Mouse (Mus musculus) erythroblast, embryonic 14.5 days (primary cell): Measurements from ENCODE around the gene Tenm3. TPM values are rescaled to one million over a fixed set of nuclear protein-coding genes. Genes with fewer than 3 reads are reported as not detected.
A peak's percentile ranks its signal among the peaks of the same experiment; 100 is the strongest.

Source experiments
- H3K27me3 ChIP-seq: 2 replicates; pipeline ENCODE4 v1.6.1; 2012; ENCODE audit warnings: inconsistent platforms; ENCODE audit not compliant: control insufficient read depth
- H3K36me3 ChIP-seq: 2 replicates; pipeline ENCODE4 v1.6.1; 2012; ENCODE audit warnings: mild to moderate bottlenecking, inconsistent platforms; ENCODE audit not compliant: control insufficient read depth
- H3K4me1 ChIP-seq: 2 replicates; pipeline ENCODE4 v1.6.1; 2012; ENCODE audit warnings: inconsistent platforms; ENCODE audit not compliant: control insufficient read depth
- H3K4me3 ChIP-seq: replicated peaks from 2 replicates; pipeline ENCODE3; 2012; ENCODE audit warnings: moderate library complexity, mild to moderate bottlenecking, inconsistent platforms
- H3K9me3 ChIP-seq: 2 replicates; pipeline ENCODE4 v1.6.1; 2012; ENCODE audit warnings: low read length, inconsistent platforms, mixed read lengths; ENCODE audit not compliant: control insufficient read depth
- GATA1 ChIP-seq: IDR thresholded peaks from 2 replicates; pipeline ENCODE4 v1.6.1; 2012; ENCODE audit warnings: low read length, inconsistent platforms, mixed read lengths
- TAL1 ChIP-seq: IDR thresholded peaks from 3 replicates; pipeline ENCODE4 v1.6.1; 2012; ENCODE audit warnings: low read length, inconsistent platforms, mixed read lengths
- polyA plus RNA-seq: library from polyadenylated mRNA; stranded (reverse); fragments of >175 nt; gene quantifications from 2 replicates; pipeline ENCODE4 v1.2.3, GENCODE M21; 2012

The Tenm3 gene
- polyA plus RNA-seq, 1 experiment: under 0.01 TPM

DNA sequence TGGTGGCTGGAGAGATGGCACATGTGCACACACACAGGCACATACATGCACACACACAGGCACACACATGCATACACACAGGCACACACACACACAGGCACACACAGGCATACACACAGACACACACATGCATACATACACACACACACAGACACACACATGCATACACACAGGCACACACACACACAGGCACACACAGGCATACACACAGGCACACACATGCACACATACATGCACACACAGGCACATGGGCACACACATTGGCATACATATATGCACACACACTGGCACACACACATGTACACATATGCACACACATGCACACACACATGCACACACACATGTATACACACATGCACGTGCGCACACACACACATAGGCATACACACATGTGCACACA, 271.4 kb downstream of the Tenm3 start:
- Histone ChIP-seq H3K9me3 (peaks cover 6% of the 10 kb centered on the region; the same call in 1 of the 2 replicates), H3K4me1 (no peaks in the 10 kb centered on the region), H3K4me3 (no peak overlapping the region), H3K27me3 (no peaks in the 10 kb centered on the region), H3K36me3 (no peaks in the 10 kb centered on the region)
- TF ChIP-seq TAL1 (no peak), GATA1 (no peak)

DNA sequence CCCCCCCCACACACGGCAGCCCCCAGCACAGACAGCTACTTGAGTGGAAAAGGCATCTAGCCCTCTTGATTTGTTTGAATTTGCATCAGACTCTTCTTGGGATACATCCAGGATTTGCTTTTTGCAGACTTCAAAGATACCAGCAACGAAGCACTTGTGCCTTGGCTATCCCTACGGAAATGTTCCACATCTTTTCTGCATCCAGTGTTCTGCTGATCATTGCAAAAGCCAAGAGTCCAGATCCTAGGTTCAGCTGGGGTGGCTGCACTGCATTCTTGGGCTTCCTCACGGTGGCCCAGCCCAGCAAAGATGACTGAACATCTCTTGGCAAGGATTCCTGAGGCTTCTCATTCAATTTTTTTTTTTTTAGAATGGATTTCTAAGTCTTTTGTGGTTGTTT, 275.1 kb downstream of the Tenm3 start:
- no peaks in the 10 kb centered on the region for H3K36me3 ChIP-seq
- TF ChIP-seq TAL1 (no peak), GATA1 (no peak)

DNA sequence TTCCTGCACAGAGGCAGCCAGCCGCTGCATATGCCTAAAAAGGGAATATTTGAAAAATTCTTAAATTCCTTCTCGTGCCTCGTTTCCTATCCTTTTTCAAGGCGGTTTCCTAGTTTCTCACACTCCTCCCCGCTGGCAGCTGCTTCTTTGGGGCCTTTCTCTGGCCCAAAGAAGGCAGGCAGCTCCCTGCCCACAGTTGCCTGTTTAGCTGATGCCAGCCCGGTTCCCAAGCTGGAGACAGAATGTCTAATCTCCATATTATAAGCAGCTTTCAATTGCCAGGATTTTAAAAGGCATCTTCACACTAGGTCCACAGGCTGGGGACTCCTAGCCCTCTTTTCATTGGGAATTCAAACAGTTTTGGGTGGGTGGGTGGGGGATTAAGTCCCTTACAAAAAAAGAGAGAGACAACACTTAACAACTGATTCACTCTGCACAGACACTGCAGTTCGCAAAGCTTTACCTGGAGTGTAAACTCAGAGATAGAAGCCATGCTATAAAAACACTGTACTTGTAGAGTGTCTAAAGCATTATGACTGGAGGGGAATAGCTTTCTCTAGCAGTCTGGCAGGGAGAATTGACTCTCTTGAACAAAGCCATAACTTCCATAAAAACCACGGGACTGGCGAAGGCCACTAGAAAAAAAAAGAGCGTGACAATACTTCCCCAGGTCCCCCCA, 275.7 kb downstream of the Tenm3 start:
- Histone ChIP-seq H3K27me3 (no peaks in the 10 kb centered on the region), H3K9me3 (peaks cover 9% of the 10 kb centered on the region), H3K36me3 (no peaks in the 10 kb centered on the region), H3K4me1 (no peaks in the 10 kb centered on the region), H3K4me3 (no peak overlapping the region)
- no peak for TF ChIP-seq GATA1
- TF ChIP-seq TAL1: no peak

More for the DNA sequence above, 275.1 kb downstream of the Tenm3 start:
- Histone ChIP-seq H3K4me1 (no peaks in the 10 kb centered on the region), H3K9me3 (peaks cover 9% of the 10 kb centered on the region), H3K4me3 (no peak overlapping the region), H3K27me3 (no peaks in the 10 kb centered on the region)

DNA sequence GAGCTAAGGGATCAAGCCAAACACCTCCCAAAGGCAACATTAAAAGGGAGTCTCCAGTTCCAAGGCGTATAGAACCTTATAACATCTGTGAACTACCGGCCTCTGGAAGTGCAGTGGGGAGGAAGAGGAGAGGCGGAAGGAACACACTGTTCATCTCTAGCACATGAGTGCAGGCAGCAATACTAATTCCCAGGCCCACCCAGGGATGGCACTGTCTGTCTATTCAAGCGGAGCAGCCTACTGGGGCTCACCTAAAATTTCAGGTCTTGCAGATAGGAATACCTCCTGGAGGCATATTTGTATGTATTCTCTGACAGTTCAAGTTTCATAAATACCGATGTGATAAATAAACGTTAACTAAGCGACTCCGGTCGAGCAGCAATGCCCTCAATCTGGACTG, 283.5 kb downstream of the Tenm3 start:
- peaks cover 14% of the 10 kb centered on the region for H3K27me3 ChIP-seq
- no peak overlapping the region for H3K4me3 ChIP-seq
- H3K4me1 ChIP-seq: no peaks in the 10 kb centered on the region
- peaks cover 2% of the 10 kb centered on the region; the same call in 1 of the 2 replicates for H3K9me3 ChIP-seq
- no peaks in the 10 kb centered on the region for H3K36me3 ChIP-seq
- no peak for TF ChIP-seq GATA1
- TF ChIP-seq TAL1: no peak

DNA sequence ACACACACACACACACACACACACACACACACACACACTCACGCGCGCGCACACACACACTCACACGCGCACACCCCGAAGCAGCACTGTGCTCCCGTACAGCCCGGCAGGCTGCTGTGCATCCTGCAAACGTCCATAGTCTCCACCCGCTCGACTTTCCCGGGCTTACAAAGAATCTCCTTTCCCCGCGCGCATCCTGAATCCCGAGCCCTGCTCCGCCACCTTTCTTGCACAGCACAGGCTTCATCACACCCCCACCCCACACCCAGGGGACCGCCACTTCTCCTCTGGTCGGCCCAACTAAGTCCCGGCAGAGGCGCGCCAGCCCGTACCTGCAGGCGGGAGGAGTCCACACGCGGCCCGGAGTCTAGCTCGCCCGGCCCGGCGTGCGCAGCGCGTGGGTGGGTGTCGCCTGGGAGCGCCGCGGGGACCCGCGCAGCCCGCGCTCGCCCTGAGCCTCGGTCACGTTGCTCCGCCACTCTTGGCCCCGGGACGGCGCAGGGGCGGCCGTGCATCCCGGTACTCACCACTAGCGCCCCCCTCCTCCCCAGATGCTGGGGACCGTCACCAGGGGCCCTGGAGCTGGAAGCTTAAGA, 288.1 kb downstream of the Tenm3 start:
- Histone ChIP-seq H3K27me3 (peaks cover 30% of the 10 kb centered on the region), H3K4me1 (no peaks in the 10 kb centered on the region), H3K4me3 (peak overlapping the region; percentile 50), H3K36me3 (no peaks in the 10 kb centered on the region), H3K9me3 (no peaks in the 10 kb centered on the region)
- no peak for TF ChIP-seq GATA1
- TF ChIP-seq TAL1: no peak

DNA sequence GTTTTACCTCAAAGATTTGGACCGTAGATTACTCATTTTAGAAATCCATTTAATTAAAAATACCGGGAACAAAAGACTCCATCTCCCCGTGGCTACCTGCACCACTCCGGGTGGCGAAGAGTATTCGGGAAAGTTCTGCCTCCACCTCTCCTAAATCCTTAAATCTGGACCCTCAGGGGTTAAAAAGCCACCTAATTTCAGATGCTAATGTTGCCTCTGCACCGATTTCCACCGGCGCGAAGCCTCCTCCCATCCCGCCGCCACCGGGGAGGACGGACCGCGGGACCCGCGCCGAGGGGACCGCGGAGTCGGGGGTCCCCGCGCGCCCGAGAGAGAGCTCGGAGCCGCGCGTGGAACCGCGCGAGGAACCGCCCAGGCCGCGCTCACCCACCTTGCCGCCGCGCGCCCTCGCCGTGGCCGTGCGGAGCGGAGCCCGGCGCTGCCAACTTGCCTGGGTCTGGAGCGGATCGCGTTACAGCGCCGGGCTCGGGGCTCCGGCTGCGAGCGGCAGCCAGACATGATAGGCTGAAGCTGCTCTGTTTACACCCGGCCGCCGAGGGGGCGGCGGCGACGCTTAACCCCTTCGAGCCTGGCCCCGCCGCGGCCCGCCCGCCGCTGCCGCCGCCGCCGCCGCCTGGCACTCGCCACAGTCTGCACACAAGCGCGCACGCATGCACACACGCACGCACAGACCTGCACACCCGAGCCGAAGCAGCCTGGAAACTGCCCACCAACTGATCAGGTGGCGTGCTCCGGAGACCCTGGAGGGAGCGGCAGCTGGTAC, 288.8 kb downstream of the Tenm3 start:
- Histone ChIP-seq H3K36me3 (no peaks in the 10 kb centered on the region), H3K4me1 (no peaks in the 10 kb centered on the region), H3K9me3 (no peaks in the 10 kb centered on the region), H3K4me3 (peak overlapping the region; percentile 50), H3K27me3 (peaks cover 30% of the 10 kb centered on the region)
- TF ChIP-seq GATA1 (no peak), TAL1 (no peak)

DNA sequence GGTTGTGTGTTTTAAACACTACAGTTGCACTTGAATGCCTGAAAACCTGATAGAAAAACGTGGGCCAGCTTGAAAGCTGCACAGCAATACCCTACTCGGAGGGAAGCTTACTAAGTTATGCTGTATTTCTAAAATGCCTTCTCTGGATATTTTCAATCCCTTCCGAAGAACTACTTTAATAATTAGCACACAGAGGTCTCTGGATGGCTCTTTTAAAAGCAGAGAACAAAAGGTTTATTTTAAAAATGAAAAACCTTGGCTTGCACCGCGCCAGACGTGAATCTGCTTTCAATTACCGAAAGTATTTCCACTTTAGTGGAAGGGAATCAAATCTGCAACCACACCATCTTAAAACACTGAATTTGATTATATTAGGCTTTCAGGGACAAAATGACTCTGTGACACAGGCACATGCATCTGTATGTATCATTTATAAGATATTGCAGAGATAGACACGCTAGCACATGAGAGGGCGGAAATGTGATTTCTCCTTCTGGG, 289.9 kb downstream of the Tenm3 start:
- H3K9me3 ChIP-seq: peaks cover 2% of the 10 kb centered on the region; the same call in 1 of the 2 replicates
- H3K4me3 ChIP-seq: peak overlapping the region; percentile 50

DNA sequence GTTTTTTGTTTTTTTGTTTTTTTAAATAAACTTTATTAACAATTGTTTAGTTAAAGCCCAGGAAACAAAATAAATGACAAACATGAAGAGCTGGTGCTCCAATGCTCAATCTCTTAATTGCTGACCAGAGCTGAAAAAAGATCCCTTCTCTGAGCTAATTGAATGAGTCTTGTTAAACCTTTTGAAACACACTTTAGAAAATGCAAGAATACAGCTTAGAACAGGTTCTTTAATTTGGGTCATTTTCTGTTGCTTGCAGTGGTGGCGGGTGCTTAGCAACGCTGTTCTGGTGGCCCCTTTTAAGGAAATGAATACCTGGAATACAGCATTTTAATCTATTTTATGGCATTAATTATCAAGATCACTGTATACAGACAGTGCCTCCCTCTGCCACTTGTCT, 291.4 kb downstream of the Tenm3 start:
- H3K4me1 ChIP-seq: no peaks in the 10 kb centered on the region
- TF ChIP-seq GATA1 (no peak), TAL1 (no peak)

More for the DNA sequence above, 289.9 kb downstream of the Tenm3 start:
- no peaks in the 10 kb centered on the region for H3K36me3 ChIP-seq
- no peak for TF ChIP-seq GATA1
- TF ChIP-seq TAL1: no peak
- H3K27me3 ChIP-seq: peaks cover 30% of the 10 kb centered on the region
- no peaks in the 10 kb centered on the region for H3K4me1 ChIP-seq

DNA sequence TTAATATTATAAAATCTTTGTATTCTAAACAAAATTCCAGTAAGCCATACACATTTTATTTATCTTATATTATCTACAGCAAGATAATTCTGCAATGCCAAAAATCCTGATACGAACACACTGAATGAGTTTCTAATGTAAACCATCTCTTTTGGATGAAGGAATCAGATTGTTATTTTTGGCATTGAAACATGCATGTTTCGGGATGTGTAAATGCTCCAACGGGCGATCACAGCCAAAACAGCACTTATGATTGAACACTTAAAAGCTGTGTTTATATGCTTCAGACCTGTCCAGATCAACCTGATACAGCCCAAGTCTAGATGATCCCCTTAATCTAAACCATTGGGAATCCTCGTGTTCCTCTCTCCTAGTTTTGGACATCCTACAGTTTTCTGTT, 292.4 kb downstream of the Tenm3 start:
- Histone ChIP-seq H3K9me3 (peaks cover 7% of the 10 kb centered on the region; the same call in 1 of the 2 replicates), H3K4me3 (no peak overlapping the region), H3K4me1 (no peaks in the 10 kb centered on the region), H3K36me3 (no peaks in the 10 kb centered on the region), H3K27me3 (peaks cover 27% of the 10 kb centered on the region)
- TF ChIP-seq TAL1: no peak
- TF ChIP-seq GATA1: no peak

More for the DNA sequence above, 291.4 kb downstream of the Tenm3 start:
- peaks cover 4% of the 10 kb centered on the region; the same call in 1 of the 2 replicates for H3K9me3 ChIP-seq
- peaks cover 30% of the 10 kb centered on the region for H3K27me3 ChIP-seq
- no peaks in the 10 kb centered on the region for H3K36me3 ChIP-seq
- no peak overlapping the region for H3K4me3 ChIP-seq
